In the genomic region with DNA sequence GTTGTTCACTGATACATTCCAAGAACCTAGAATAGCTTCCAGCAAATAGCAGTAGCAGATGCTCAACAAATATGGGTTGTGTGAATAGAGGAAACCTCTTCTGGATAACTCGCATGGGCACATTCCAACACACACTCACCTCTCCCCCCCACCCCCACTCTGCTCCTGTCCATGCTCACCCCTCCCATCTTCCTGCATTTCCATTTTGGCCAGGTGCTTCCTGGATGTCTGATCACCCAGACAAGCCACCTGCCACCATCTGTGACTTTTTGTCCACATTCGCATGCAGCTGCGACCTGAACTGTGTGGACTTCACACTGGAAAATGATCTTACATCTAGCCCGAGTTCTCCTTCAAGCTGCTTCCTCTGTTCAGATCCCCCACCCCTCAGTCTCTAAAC, we compare ENCODE assay signal across 25 mouse cellular contexts.
"Had no signal": no experiment of that assay in that cellular context is flagged by ENCODE, and none has a peak within 500 bp of the region (broad histone marks: within the 10 kb centered on the region; RNA-seq: fewer than 3 reads in every experiment).

No protein-coding gene starts in this region.

- H3K36me3 ChIP-seq: heart, embryonic 13.5 days; heart, embryonic 15.5 days; hindbrain, embryonic 13.5 days; hindbrain, embryonic 15.5 days; kidney, embryonic 15.5 days; limb, embryonic 13.5 days; limb, embryonic 15.5 days had no signal

- ATAC-seq: hindbrain, postnatal 0 days; intestine, embryonic 16.5 days had no signal

- H3K4me2 ChIP-seq: heart, embryonic 11.5 days; heart, embryonic 13.5 days; heart, embryonic 15.5 days; hindbrain, embryonic 13.5 days; hindbrain, embryonic 15.5 days; kidney, embryonic 15.5 days; limb, embryonic 13.5 days; limb, embryonic 15.5 days had no signal

- H3K4me1 ChIP-seq: heart, embryonic 15.5 days; hindbrain, embryonic 15.5 days; kidney, embryonic 15.5 days; limb, embryonic 13.5 days; limb, embryonic 15.5 days had no signal

- H3K9ac ChIP-seq: heart, embryonic 13.5 days; heart, embryonic 15.5 days; hindbrain, embryonic 13.5 days; hindbrain, embryonic 15.5 days; kidney, embryonic 15.5 days; limb, embryonic 13.5 days; limb, embryonic 15.5 days had no signal

- H3K27ac ChIP-seq: heart, adult 2 months; heart, embryonic 13.5 days; heart, embryonic 15.5 days; hindbrain, embryonic 13.5 days; hindbrain, embryonic 15.5 days; hindbrain, postnatal 0 days; kidney, embryonic 15.5 days; kidney, postnatal 0 days; limb, embryonic 13.5 days; limb, embryonic 15.5 days had no signal

- H3K4me3 ChIP-seq: heart, adult 2 months; heart, embryonic 13.5 days; heart, embryonic 15.5 days; hindbrain, embryonic 13.5 days; hindbrain, embryonic 15.5 days; kidney, embryonic 15.5 days; limb, embryonic 13.5 days; limb, embryonic 15.5 days had no signal

- H3K27me3 ChIP-seq: heart, embryonic 13.5 days; heart, embryonic 15.5 days; hindbrain, embryonic 13.5 days; hindbrain, embryonic 15.5 days; kidney, embryonic 15.5 days; limb, embryonic 13.5 days; limb, embryonic 15.5 days had no signal

- DNase-seq: gastrocnemius, postnatal 14 days; gastrocnemius, postnatal 36 days; heart, adult 11 months; heart, adult 2 months; heart, postnatal 14 days; heart, postnatal 36 days; kidney, adult 11 months; kidney, adult 2 months; kidney, adult 9 months; kidney, postnatal 14 days; kidney, postnatal 36 days; layer of hippocampus, adult 9-11 months; layer of hippocampus, postnatal 36 days; left cerebral cortex, postnatal 4 days had no signal

- H3K9me3 ChIP-seq: heart, embryonic 13.5 days; heart, embryonic 15.5 days; hindbrain, embryonic 13.5 days; hindbrain, embryonic 15.5 days; kidney, embryonic 15.5 days; limb, embryonic 13.5 days; limb, embryonic 15.5 days had no signal
